Mouse (Mus musculus): ENCODE results near the gene Olfr193. TPM values are rescaled to one million over a fixed set of nuclear protein-coding genes. Genes with fewer than 3 reads are reported as not detected.
"Not testable (repeated sequence)": the region's sequence is repeated elsewhere in the genome, so short reads cannot be mapped to it uniquely, and the experiment has no call there.

Olfr193 gene
- polyA plus RNA-seq, 1 experiment from 2014 or later, result not detected

GRCm38 (mm10) chr16:59062411-59062810 lies 49.3 kb downstream of the Olfr193 start:
- not testable (repeated sequence) for H3K27ac ChIP-seq; H3K4me2 ChIP-seq; H3K36me3 ChIP-seq (replicated peaks); H3K4me3 ChIP-seq; H3K27me3 ChIP-seq (replicated peaks); H3K9me3 ChIP-seq; H3K9ac ChIP-seq; ATAC-seq (replicated peaks); H3K4me1 ChIP-seq
- WGBS, result 78% methylated on average over 3 of the region's 3 CpGs

Other genes starting within 250 kb of the Olfr193 start
- not detected in 2 replicates for gene Olfr177, start 237.1 kb downstream of the Olfr193 start, polyA plus RNA-seq (2015; fragmentation: Nextera tagmentation; extraction: Ambion mirVana)
- gene Olfr178, start 219.8 kb downstream of the Olfr193 start, polyA plus RNA-seq (2015; fragmentation: Nextera tagmentation; extraction: Ambion mirVana), result not detected in 2 replicates
- not detected in 2 replicates for gene Olfr181, start 183.1 kb downstream of the Olfr193 start, polyA plus RNA-seq (2015; fragmentation: Nextera tagmentation; extraction: Ambion mirVana)
- gene Olfr180, start 182.5 kb downstream of the Olfr193 start, polyA plus RNA-seq (2015; fragmentation: Nextera tagmentation; extraction: Ambion mirVana), result not detected in 2 replicates
- gene Olfr183, start 116.5 kb downstream of the Olfr193 start, polyA plus RNA-seq (2015; fragmentation: Nextera tagmentation; extraction: Ambion mirVana), result not detected in 2 replicates
- not detected in 2 replicates for gene Olfr186, start 81.6 kb downstream of the Olfr193 start, polyA plus RNA-seq (2015; fragmentation: Nextera tagmentation; extraction: Ambion mirVana)
- not detected in 2 replicates for gene Olfr187, start 72.1 kb downstream of the Olfr193 start, polyA plus RNA-seq (2015; fragmentation: Nextera tagmentation; extraction: Ambion mirVana)
- gene Olfr190, start 33.9 kb downstream of the Olfr193 start, polyA plus RNA-seq (2015; fragmentation: Nextera tagmentation; extraction: Ambion mirVana), result not detected in 2 replicates
- gene Olfr191, start 22.1 kb downstream of the Olfr193 start, polyA plus RNA-seq (2015; fragmentation: Nextera tagmentation; extraction: Ambion mirVana), result not detected in 2 replicates
- gene Olfr194, start 9.2 kb upstream of the Olfr193 start, polyA plus RNA-seq (2015; fragmentation: Nextera tagmentation; extraction: Ambion mirVana), result not detected in 2 replicates
- gene Olfr195, start 35.2 kb upstream of the Olfr193 start, polyA plus RNA-seq (2015; fragmentation: Nextera tagmentation; extraction: Ambion mirVana), result not detected in 2 replicates
- not detected in 2 replicates for gene Olfr196, start 58.6 kb upstream of the Olfr193 start, polyA plus RNA-seq (2015; fragmentation: Nextera tagmentation; extraction: Ambion mirVana)
- gene Olfr198, start 91.7 kb upstream of the Olfr193 start, polyA plus RNA-seq (2015; fragmentation: Nextera tagmentation; extraction: Ambion mirVana), result not detected in 2 replicates
- gene Olfr199, start 107.9 kb upstream of the Olfr193 start, polyA plus RNA-seq (2015; fragmentation: Nextera tagmentation; extraction: Ambion mirVana), result not detected in 2 replicates
- not detected in 2 replicates for gene Olfr201, start 160.8 kb upstream of the Olfr193 start, polyA plus RNA-seq (2015; fragmentation: Nextera tagmentation; extraction: Ambion mirVana)
- gene Olfr202, start 174.9 kb upstream of the Olfr193 start, polyA plus RNA-seq (2015; fragmentation: Nextera tagmentation; extraction: Ambion mirVana), result not detected in 2 replicates
- not detected in 2 replicates for gene Olfr203, start 187.0 kb upstream of the Olfr193 start, polyA plus RNA-seq (2015; fragmentation: Nextera tagmentation; extraction: Ambion mirVana)
- not detected in 2 replicates for gene Olfr204, start 206.4 kb upstream of the Olfr193 start, polyA plus RNA-seq (2015; fragmentation: Nextera tagmentation; extraction: Ambion mirVana)
- gene Olfr205, start 219.3 kb upstream of the Olfr193 start, polyA plus RNA-seq (2015; fragmentation: Nextera tagmentation; extraction: Ambion mirVana), result not detected in 2 replicates
- not detected in 2 replicates for gene Olfr206, start 237.4 kb upstream of the Olfr193 start, polyA plus RNA-seq (2015; fragmentation: Nextera tagmentation; extraction: Ambion mirVana)

Measured in midbrain, embryonic 15.5 days (tissue).